Mouse (Mus musculus) bone marrow, adult 2 months (tissue): ENCODE measurements at regions not wholly inside any gene's neighbourhood (a gene's known extent, or its start where the extent isn't known, plus 50 kb on each side); places are given as distances from the start of the nearest gene placed in this dataset.
A peak's percentile ranks its signal among the peaks of the same experiment; 100 is the strongest.

Experiments used
- H3K27ac ChIP-seq: fragments of 200-500 bp; 2 replicates; pipeline ENCODE4 v1.5.1; 2012; ENCODE audit warnings: low read depth, mild to moderate bottlenecking, control low read depth, inconsistent platforms, low read length; ENCODE audit not compliant: control insufficient read depth, poor library complexity, insufficient read depth
- H3K4me1 ChIP-seq: fragments of 200-500 bp; 2 replicates; pipeline ENCODE4 v1.6.1; 2011; ENCODE audit warnings: low read length; ENCODE audit not compliant: control insufficient read depth, insufficient read depth
- H3K4me3 ChIP-seq: fragments of 200-500 bp; replicated peaks from 2 replicates; pipeline ENCODE3; 2011; ENCODE audit warnings: mild to moderate bottlenecking, low read depth, low read length, control low read depth; ENCODE audit not compliant: control insufficient read depth
- CTCF ChIP-seq: fragments of 200-500 bp; IDR thresholded peaks from 2 replicates; pipeline ENCODE4 v1.5.1; 2011; ENCODE audit warnings: low read length, control low read depth; ENCODE audit not compliant: control insufficient read depth, insufficient read depth
- POLR2A ChIP-seq: fragments of 200-500 bp; IDR thresholded peaks from 2 replicates; pipeline ENCODE4 v1.6.1; 2011; ENCODE audit warnings: low read depth, mild to moderate bottlenecking, control low read depth, low read length, borderline replicate concordance; ENCODE audit not compliant: control insufficient read depth
- WGBS: fragments of 180-500 bp; shearing (Covaris S2); methylation state at CpG from one replicate; pipeline ENCODE4 v1.1.7; 2018; 5-methylcytosine and 5-hydroxymethylcytosine counted together

GRCm38 (mm10) chr10:67652300-67652699 is 103.5 kb upstream of the Ado start:
- WGBS: 68% methylated on average over 3 of the region's 3 CpGs
- no peak overlapping the region for H3K4me3 ChIP-seq
- TF ChIP-seq POLR2A (no peak), CTCF (no peak)
- H3K4me1 ChIP-seq: no peaks in the 10 kb centered on the region; the same call in 1 of the 2 replicates
- H3K27ac ChIP-seq: no peak overlapping the region

GRCm38 (mm10) chr10:67651386-67651785 is 102.6 kb upstream of the Ado start:
- Histone ChIP-seq H3K27ac (no peak overlapping the region), H3K4me3 (no peak overlapping the region), H3K4me1 (no peaks in the 10 kb centered on the region)
- 52% methylated on average over 2 of the region's 2 CpGs for WGBS
- no peak for TF ChIP-seq CTCF
- TF ChIP-seq POLR2A: no peak

GRCm38 (mm10) chr10:67647777-67648727 is 99.3 kb upstream of the Ado start:
- TF ChIP-seq POLR2A: no peak
- no peak for TF ChIP-seq CTCF
- Histone ChIP-seq H3K27ac (peak overlapping the region; percentile 7; the same call in 1 of the 2 replicates), H3K4me3 (peak overlapping the region; percentile 56), H3K4me1 (peaks cover 2% of the 10 kb centered on the region; the same call in 1 of the 2 replicates)
- WGBS: 5% methylated on average over 20 of the region's 20 CpGs

GRCm38 (mm10) chr10:67646659-67647559 is 98.2 kb upstream of the Ado start:
- Histone ChIP-seq H3K4me1 (peaks cover 2% of the 10 kb centered on the region; the same call in 1 of the 2 replicates), H3K4me3 (peak overlapping the region; percentile 45), H3K27ac (peak overlapping the region; percentile 54)
- 13% methylated on average over 14 of the region's 14 CpGs for WGBS
- TF ChIP-seq CTCF (no peak), POLR2A (no peak)

GRCm38 (mm10) chr10:67645821-67646220 is 97.1 kb upstream of the Ado start:
- no peak overlapping the region for H3K4me3 ChIP-seq
- WGBS: 66% methylated on average over 3 of the region's 3 CpGs
- H3K4me1 ChIP-seq: peaks cover 2% of the 10 kb centered on the region; the same call in 1 of the 2 replicates
- TF ChIP-seq POLR2A: no peak
- TF ChIP-seq CTCF: no peak
- 0 out of 2 replicates have a peak overlapping the region, but pooled peaks have one; percentile 5 for H3K27ac ChIP-seq

- TF ChIP-seq CTCF (no peak), POLR2A (no peak)
- 51% methylated on average over 1 of the region's 1 CpGs for WGBS
- peaks cover 2% of the 10 kb centered on the region; the same call in 1 of the 2 replicates for H3K4me1 ChIP-seq
- no peak overlapping the region for H3K4me3 ChIP-seq
- H3K27ac ChIP-seq: peak overlapping the region; percentile 66; the same call in 1 of the 2 replicates
These were observed 95.5 kb upstream of the Ado start for GRCm38 (mm10) chr10:67644280-67644679.

GRCm38 (mm10) chr10:67643685-67644084 is 94.9 kb upstream of the Ado start:
- Histone ChIP-seq H3K4me1 (peaks cover 2% of the 10 kb centered on the region; the same call in 1 of the 2 replicates), H3K4me3 (no peak overlapping the region), H3K27ac (peak overlapping the region; percentile 73)
- no peak for TF ChIP-seq POLR2A
- WGBS: 11% methylated on average over 7 of the region's 7 CpGs

- H3K27ac ChIP-seq: no peak overlapping the region
- 60% methylated on average over 5 of the region's 5 CpGs for WGBS
- TF ChIP-seq CTCF (0 out of 2 replicates have a peak, but pooled peaks have one; percentile 20), POLR2A (no peak)
- no peaks in the 10 kb centered on the region for H3K4me1 ChIP-seq
- H3K4me3 ChIP-seq: no peak overlapping the region
These were observed 88.6 kb upstream of the Ado start for GRCm38 (mm10) chr10:67637339-67637738.
